Mouse (Mus musculus) CH12F3 (cell line): ENCODE measurements around the gene Clcn6.

Experiments used
- in situ Hi-C: fragments of 300-500 bp; cut with MboI; formaldehyde crosslinking; loops from 2 replicates; pipeline ENCODE4 v1.14.3; 2020; ENCODE audit warnings: low sequenced_read_pairs

Clcn6 gene

DNA sequence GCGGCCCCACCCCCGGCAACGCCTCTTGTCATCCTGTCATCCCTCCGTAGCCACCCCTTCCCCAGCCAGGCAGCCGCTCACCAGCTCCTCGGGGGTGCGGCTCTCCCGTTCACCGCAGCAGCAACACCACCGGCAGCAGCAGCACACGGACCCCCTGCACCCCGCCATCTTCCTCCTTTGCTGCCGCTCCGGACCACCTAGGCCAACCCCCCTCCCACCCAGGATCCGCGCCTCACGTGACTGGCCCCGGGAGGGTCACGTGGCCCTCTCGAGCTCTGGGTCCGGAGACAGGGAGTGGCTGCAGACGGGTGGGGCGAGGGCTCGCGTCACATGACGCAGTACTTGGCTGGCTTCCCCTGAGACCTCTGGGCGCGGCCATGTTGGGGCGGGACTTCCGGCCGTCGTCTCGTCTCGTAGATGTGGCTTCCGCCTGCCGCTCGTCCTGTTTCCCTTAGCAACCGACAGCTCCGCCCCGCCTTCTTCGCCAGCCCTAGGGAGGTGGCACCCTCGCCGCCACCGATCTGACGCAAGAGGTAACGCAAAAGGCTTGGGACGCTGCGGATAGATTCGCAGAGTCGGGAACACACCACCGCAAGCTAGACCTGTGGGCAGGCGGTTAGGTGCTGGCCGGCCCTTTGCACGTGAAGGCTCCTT lies at the start of gene Clcn6, which contains the start of gene Mthfr:
Gene Clcn6, minus strand, starts transcription at position 222 of the 654 bp plus-strand sequence.
Gene Mthfr, plus strand, starts transcription at position 478 of the 654 bp plus-strand sequence.
- in situ Hi-C loops = no loop called here

DNA sequence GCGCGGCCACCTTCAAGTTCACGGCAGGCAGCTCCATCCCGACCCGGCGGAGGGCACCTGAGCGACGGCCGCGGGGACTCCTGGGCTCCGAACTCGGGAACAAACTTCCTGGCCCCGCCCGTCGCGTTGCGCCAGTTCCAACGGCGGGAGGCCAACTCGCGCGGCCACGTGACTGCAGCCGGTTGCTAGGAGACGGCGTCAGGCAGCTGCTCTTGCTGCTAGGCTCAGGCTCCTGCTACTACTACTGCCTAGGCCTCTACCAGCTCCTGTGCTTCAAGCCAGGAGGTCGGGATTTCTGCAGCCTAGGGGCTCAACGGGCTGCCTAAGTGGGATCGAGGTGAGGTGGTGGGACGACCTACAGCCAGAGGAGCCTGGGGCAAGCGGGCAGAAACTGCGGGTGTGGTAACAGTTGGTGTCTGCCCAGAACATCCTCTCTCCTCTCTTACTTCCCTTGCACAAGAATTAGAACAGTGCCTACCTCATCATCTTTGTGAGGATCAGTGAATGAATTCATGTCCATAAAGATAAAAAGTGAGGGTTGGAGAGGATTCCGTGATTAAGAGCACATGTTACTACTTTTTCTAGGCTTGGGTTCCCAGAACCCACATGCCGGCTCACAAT lies 49.4 kb upstream of the Clcn6 start, which contains the start of gene Agtrap:
Gene Agtrap, minus strand, starts transcription at position 125 of the 621 bp plus-strand sequence.
- in situ Hi-C loops = no loop called here

DNA sequence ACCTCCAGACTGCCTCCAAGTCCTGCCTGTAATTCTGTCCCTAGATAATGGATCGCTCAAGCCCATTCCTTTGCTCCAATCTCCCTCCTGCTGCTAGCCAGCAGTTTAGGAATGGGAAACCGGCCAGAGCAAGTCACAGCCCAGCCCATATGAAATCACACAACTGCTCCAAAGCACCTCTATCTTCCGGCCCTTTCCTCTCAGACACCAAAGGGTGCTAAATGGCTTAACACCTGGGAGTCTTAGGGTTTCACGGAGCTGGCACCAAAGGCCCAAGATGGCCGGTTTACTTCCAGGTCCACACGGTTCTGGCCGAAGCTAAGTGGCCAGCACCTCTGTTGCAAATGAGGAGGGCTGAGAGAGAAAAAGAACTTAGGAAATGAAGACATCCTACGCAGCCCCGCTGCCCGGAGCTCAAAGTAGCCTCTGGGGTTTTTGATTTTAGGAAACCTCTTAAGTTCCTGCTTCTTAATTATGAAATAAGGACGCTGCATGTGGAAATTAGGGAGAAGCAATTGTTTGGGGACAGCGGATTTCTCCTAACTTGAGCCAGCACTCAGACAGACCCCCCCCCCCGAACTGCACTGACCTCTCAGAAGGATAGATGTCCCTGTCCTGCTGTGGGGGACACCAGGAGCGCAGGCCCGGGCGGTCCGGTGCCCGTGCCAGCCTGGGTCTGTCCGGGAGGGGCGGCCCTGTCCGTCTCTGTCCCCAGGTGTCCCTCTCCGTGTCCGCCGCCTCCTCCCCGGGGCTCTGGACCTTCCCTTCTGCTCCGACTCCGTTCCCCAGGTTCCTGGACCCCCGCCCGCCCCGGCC lies 48.7 kb upstream of the Clcn6 start:
- in situ Hi-C loops = no loop called here

DNA sequence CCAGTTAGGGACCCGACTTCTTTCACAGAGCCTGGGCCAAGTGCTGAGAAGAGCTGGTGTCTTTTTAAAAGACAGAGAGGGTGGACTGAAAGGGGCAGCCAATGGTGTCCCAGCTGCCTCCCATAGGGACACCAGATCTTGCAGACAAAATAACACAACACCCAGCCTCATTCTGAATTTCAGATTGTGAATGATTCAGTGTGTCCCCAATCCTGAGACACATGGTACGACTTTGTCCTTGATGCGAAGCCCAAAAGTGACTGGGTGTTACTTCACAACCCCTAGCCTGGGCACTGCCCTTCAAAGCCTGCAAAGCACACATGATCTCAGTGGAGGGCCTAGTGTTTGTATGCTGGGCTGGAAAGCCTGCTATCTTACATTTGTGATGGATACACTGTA lies 47.3 kb upstream of the Clcn6 start:
- in situ Hi-C loops = no loop called here

DNA sequence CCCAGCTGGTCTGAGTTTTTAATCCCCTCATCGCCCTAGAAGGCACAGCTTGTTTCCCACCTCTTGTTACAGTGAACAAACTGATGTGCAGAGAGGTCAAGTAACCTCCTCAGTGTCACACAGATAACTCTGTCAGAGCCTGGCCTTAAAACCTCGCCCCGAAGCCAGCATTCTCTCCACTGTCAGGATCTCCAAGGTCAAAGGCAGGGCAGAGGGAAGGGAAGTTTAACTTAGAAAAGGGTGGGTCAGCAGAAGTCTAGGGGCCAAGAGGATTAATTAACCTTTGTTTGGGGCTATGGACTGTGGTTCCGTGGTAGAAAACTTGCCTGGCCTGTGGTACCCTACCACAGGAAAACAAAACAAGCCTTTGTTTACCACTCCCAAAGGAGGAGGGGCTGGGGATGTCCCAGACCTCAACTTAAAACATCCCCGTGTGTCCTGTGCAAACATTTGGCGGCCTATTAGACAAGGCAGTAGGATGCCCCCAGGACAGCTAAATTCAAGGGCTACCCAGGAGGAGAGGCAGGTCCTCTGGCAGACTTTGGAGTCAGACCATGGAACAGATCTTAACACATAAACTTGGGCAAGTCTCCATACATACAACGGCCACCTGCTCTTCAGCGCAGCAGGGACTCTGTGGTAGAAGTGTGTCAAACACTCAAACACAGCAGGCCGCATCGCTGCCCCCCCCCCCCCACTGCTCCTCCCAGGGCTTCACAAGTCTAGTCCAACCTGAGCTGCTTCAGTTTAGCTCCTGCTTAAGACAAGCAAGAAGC lies 46.7 kb upstream of the Clcn6 start:
- in situ Hi-C loops = no loop called here

DNA sequence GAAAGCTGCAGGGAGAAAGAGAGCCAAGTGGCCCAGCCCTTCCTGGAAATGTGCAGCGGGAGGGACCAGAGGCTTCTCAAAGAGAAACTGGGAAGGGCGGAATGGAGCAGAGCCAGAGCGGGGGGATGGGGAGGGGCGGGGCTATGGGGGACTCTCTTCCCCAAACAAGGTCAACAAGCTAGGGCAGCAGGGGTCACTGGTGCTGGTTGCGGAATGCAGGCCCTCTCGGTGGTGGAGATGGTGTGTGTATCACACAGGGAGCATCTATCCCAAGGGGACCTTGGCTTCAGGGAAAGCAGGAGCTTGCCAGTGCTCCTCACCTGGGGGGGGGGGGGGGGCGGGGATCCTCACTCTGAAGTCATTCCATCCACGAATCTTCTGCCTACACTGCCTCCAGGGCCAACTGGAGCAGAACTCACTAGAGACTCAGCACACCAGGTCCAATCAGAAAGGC lies 45.7 kb upstream of the Clcn6 start:
- in situ Hi-C loops = no loop called here

DNA sequence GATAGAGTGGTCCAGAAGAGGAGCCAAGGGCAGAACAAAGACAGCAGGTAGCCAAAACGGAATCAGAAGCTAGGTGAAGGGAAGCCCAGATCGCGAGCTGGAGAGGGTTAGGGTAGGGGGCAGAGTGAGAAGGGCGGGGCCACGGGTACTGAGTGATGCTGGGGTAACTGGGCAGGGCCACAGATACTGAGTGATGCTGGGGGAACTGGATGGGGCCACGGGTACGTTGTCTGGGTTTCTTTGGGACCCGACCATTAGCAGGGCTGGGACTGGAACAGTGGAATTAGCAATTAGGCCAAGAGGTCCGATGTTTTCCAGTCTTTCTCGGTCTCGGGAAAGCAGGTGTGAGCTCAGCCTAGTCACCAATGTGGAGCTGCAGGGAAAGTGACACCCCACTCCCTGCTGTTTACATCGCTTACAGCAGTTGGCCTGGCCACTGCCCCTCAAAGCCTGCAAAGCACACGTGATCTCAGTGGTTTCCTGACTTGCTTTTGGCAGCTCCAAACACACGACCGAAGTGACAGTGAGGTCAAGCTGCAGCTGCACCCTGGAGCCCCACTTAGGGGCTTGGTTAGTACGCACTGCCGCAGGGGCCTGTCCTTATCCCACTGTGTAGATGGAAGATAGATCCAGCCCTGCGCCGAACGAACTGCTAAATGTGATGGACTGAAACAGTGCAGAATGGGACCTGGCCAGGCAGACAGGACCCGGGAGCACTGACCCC lies 44.7 kb upstream of the Clcn6 start:
- in situ Hi-C loops = no loop called here

DNA sequence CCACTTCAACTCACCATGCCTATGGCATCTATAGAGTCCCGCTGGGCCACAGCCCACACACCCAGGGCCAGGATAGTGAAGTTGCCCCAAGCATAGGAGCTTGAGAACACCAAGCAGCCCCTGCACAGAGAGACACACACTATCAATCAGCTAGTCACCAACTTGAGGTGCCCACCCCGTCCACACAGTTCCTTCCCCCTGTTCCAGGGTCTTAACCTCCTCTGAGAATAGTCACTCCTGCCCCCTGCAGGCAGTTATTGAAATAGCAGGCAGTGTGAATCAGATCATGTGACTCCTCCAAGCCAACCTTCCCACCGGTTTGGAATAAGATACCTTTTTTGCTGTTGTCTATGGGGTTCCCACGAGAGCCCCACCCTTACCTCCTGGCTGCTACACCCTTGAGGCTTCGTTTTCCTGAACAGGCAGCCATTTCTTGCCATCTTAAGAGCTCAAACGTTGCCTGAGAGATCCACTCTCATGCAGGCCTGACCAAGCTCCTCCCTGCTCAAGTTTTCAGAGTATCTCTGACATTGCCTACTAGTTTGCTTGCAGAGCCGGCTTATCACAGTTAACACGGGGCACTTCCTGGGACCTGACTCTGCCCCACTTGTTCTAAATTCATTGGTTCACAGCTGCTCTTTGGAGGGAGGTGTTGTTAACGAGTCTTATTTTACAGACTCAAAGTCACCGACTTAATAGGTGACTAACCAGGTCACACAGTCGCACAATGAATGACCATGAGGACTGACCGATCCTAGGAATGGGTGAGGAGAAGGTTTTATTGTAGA lies 43.8 kb upstream of the Clcn6 start:
- in situ Hi-C loops = no loop called here

DNA sequence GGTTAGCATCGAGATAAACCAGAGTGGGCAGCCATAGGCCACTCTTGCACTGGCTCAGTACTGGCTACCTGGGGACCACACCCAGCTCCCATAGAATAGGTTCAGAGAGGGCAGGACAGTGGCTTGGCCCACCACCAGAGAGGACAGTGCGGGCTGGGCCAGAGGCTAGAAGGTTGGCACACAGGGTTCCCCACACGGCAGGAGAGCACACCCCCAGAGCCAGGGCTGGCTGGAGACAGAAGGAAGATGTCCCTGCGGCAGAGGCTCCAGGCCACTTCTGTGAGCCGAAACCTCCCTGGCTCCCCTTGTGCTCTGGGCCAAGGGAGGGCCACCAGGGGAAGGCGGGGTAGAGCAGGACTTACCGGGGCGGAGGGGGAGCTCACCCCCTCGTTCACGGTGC lies 42.6 kb upstream of the Clcn6 start:
- in situ Hi-C loops = no loop called here

DNA sequence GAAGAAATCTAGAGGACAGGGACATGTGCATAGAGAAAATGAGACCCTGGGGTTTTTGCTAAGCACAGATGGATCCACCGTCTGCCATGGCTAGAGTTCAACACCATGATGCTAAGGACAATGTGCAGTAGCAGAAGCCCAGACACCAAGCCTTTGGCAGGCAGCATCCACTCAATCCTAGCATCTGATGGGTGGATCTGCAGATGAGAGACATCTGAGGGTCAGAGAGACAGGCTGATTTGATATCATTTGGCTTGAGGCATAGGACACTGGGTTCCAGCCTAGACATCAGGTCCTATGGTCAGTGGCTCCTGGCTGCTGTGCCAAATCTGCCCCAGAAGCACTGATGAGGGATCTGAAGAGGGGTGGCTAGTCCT lies 42.0 kb upstream of the Clcn6 start:
- in situ Hi-C loops = no loop called here

DNA sequence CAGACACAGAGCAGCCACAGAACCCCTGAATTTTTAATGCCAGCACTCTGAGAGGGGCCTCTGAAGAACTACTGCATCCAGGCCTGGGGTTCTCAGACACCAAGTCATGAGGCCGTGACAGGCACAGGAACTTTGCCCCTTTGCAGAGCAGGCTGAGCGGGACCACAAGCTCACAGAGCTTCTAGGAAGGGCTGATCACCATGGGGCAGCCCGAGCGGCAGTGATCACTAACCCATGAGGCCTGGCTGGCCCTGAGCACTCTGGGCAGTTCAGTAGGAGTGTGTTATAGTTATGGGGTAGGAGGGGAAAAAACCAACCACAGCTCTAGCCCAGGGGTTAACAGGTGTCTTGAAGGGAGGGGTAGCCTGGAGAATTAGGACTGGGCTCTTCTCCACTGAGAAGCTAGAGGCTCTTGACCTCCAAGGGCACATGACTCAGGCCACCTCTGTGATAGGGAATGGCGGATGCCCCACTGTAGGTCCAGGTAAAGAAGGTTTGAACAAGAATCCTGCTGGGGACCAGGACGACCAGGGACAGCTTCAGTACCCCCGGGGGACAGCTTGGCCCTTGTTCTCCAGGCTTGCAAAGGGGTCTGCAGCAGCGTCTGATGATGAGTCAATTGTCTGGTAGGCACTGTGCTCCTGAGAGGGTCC lies 41.4 kb upstream of the Clcn6 start:
- in situ Hi-C loops = no loop called here

DNA sequence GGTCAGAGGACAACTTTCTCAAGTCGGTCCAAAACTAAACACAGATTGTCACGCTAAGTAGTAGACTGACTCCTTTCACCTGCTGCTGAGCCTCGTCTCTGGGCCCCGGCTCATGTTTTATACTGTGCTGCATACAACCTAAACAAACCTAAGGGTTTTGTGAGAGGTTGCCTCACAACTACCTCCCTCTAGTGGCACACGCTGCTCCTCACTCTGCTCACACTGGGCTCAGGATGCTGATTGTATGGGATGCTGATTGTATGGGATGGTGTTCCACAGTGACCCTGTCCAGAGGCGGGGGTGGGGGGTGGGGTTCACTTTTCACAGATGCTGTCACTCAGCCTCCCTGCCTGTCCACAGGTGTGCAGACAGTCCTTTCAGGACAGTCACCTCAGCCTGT lies 40.6 kb upstream of the Clcn6 start:
- in situ Hi-C loops = no loop called here

DNA sequence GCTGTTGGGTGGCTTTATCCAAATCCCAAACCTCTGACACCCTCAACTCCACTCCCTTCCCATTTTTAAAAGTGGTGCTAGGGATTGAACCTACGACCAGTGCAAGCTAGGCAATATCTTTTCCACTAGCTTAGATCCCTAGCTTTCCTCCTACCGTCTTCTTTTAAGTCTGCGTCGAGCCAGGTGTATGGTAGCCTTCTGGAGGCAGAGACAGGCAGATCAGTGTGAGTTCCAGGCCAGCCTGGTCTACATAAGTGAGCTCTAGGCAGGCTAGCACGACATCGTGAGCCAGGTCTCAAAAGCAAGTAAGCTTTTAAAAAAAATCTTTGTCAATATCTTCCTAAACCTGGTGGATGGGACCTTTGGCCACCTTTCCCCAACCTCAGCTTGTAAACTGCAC lies 37.3 kb upstream of the Clcn6 start:
- in situ Hi-C loops = no loop called here

DNA sequence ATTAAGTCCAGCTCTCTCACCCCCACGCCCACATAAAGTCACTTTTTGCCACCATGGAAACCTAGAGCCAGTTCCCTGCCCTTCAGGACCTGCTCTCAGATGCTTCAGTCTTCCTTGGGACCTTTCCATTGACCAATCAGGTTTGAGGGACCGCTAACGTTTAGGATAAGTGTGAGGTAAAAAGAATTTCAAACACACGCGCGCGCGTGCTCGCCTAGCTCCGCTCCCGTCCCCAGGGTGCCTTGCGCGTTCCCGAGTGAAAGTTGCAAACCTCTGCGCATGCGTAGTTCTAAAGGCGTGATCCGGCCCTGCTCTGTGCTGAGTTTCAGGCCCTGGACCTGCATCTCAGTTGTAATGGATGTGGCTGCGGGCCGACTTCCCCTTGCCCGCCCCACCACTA lies 36.6 kb upstream of the Clcn6 start:
- in situ Hi-C loops = no loop called here

DNA sequence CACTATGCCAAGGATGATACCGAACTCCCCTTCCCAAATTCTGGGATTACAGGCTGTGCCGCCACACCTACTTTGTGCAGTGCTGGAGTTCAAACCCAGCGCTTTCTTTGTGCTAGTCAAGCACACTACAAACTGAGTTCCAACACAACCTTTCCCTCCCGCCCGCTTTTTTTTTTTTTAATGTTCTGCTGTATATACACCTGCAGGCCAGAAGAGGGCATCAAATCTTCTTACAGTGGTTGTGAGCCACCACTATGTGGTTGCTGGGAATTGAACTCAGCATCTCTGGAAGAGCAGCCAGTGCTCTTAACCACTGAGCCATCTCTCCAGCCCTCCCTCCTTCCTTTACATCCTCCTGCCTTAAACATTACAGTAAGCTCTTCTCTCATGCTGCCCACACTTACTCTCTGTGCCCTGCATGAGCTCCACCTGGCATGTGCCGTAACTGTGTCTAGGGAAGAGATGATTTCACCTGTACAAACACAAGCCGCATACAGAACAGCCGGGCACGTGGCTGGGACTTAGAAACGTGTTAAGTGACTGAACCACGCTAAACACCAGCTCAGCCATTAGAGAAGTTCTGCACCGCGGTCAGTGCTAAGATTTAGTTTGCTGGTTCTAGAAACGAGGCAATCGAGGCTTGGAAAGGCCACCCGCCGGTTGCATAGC lies 36.0 kb upstream of the Clcn6 start:
- in situ Hi-C loops = no loop called here

DNA sequence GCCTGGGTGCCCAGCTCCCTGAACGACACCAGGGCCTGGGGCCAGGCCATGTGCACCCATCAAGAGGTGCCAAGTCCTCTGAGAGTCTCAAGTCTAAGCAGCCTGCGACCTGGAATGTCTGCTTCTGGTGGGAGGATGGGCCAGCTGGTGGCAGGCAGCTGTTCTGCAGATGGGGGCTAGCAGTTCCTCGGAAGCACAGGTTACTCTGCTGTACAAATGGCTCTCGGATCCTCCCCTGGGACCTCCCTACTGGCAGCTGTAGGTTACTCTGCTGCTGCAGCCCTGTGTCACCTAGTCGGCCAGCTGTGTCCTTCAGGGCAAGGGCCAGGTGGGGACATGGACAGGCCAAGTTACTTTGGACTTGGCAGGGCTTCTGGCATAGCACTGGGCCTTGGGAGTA lies 32.9 kb upstream of the Clcn6 start:
- in situ Hi-C loops = no loop called here

DNA sequence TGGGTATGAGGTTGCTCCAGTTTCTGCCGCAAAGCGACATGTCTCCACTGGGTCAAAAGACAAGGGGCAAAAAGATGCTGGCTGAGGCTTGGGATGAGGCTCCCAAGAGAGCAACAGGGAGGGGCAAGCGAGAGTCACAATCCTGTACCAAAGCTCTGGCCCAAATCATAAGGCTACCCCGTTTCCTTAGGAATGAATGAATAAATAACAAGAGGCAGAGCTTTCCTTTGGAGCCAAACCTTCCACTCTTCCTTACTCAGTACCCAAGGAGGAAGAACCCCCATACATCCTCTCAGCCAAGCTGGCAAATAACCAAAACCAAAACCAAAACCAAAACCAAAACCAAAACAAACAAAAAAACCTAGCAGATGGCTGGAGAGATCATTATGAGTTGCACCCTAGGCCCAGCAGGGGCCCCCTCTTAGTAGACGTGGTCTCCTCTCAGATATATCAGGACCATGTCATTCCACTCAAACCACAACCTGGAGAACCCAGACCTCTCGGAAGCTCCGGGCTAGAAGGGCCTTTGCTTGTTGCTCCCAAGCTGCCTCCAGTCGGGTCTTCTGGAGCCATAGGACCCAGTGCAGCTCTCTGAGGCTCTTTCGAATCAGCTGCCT lies 31.1 kb upstream of the Clcn6 start:
- in situ Hi-C loops = no loop called here

DNA sequence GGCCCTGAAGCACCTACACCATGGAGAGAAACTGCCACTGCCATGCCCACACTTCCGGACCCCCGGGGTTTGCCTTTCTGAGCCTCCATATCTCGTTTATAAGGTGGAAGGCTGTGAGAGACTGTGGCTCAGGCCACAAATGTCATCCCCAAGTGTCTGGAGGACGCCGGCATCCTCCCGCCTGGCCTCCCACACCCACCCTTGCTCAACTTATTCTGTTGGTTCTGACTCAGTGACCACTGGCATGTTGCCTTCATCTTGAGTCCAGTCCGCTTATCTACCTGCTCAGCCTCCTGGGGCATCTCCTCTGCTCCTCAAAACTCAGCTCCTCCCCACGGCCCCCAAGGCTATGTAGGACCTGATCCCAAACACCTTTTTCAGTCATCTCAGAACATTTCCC lies 28.7 kb upstream of the Clcn6 start:
- in situ Hi-C loops = no loop called here
